In the genomic region with DNA sequence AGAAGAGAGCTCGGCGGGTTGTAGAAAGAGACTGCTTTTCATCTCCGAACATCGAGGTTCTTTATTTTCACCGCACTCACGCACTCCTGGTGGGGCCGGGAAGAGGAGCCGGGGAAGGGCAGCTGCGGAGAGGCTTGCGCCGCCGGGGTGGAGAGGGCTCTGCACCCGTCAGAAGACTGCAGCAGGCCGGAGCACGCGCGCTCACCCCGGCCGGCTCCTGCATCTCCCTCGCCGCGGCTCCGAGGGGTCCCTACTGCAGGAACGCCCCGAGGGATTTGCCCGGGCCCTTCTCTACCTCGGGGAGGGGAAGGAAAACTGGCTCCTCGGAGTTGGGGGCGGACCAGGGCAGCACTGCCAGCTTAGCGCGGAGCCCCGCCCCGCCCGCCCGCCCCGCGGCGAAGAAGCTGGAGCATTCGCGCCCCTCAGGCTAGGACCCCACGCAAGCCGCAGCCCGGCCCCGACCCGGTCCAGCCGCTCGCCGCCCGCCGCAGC, we compare ENCODE assay signal across 10 mouse cellular contexts. TPM values are rescaled to one million over a fixed set of nuclear protein-coding genes. Genes with fewer than 3 reads are reported as not detected.
A peak's percentile ranks its signal among the peaks of the same experiment; 100 is the strongest.
DNase-seq lines count a peak whose midpoint lies in the region; ATAC-seq lines count a peak whose summit lies in the region.
"Had no signal": no experiment of that assay in that cellular context is flagged by ENCODE, and none has a peak within 500 bp of the region (broad histone marks: within the 10 kb centered on the region; RNA-seq: fewer than 3 reads in every experiment).

No protein-coding gene starts in this region.

- peak overlapping the region; percentile 59; the same call in 1 of the 2 replicates for H3K9ac ChIP-seq in heart, embryonic 13.5 days
- peak overlapping the region; percentile 42 for H3K9ac ChIP-seq in embryonic facial prominence, embryonic 12.5 days
- H3K9ac ChIP-seq in midbrain, embryonic 14.5 days (replicated peaks; ENCODE audit: low read length), result peak overlapping the region; percentile 100

- no peak overlapping the region for H3K27ac ChIP-seq in heart, embryonic 13.5 days (replicated peaks)
- H3K27ac ChIP-seq in embryonic facial prominence, embryonic 12.5 days, result peak overlapping the region; percentile 25; the same call in 1 of the 2 replicates
- peak overlapping the region; percentile 100 for H3K27ac ChIP-seq in midbrain, embryonic 14.5 days (replicated peaks; ENCODE audit: low read depth, low read length)

- intact Hi-C loops in heart, postnatal 36 days (cut with DNase I), result loop anchor here (5.0 kb wide), 1 partner anchor 86 kb away; no protein-coding TSS in a partner anchor

- peaks cover 37% of the 10 kb centered on the region for H3K4me1 ChIP-seq in heart, embryonic 13.5 days
- H3K4me1 ChIP-seq in embryonic facial prominence, embryonic 12.5 days, result peaks cover 32% of the 10 kb centered on the region
- peaks cover 53% of the 10 kb centered on the region for H3K4me1 ChIP-seq in midbrain, embryonic 14.5 days (ENCODE audit: control insufficient read depth, insufficient read depth, low read length)

- no peak for DNase-seq in heart, postnatal 36 days
- peak; percentile 24 for DNase-seq in Muller cell, postnatal 12 days (ENCODE audit: inconsistent ontology term)
- DNase-seq in layer of hippocampus, adult 9-11 months, result peak; percentile 33
- peak; percentile 79 for DNase-seq in midbrain, embryonic 14.5 days
- no peak for DNase-seq in yolk sac, embryonic 10.5 days (ENCODE audit: low spot score)
- no peak for DNase-seq in ovary, adult 18-20 months (ENCODE audit: low spot score)

- WGBS in heart, embryonic 13.5 days, result under 1% methylated on average over 50 of the region's 50 CpGs
- 1% methylated on average over 50 of the region's 50 CpGs for WGBS in embryonic facial prominence, embryonic 12.5 days
- under 1% methylated on average over 38 of the region's 50 CpGs for WGBS in midbrain, embryonic 14.5 days

- peak overlapping the region; percentile 89 for H3K4me2 ChIP-seq in heart, embryonic 13.5 days
- peak overlapping the region; percentile 65 for H3K4me2 ChIP-seq in embryonic facial prominence, embryonic 12.5 days (replicated peaks)
- peak overlapping the region; percentile 85 for H3K4me2 ChIP-seq in midbrain, embryonic 14.5 days (ENCODE audit: low read length)

- no peak for ATAC-seq in heart, embryonic 13.5 days (ENCODE audit: extremely low read depth, insufficient number of reproducible peaks, low FRiP score, low TSS enrichment)
- no peak for ATAC-seq in embryonic facial prominence, embryonic 12.5 days (ENCODE audit: insufficient number of reproducible peaks, insufficient read depth, low FRiP score, low TSS enrichment)
- ATAC-seq in midbrain, embryonic 14.5 days (ENCODE audit: low FRiP score, low TSS enrichment), result peak; percentile 21

- H3K27me3 ChIP-seq in heart, embryonic 13.5 days (replicated peaks), result peaks cover 100% of the 10 kb centered on the region
- H3K27me3 ChIP-seq in embryonic facial prominence, embryonic 12.5 days, result peaks cover 83% of the 10 kb centered on the region
- H3K27me3 ChIP-seq in midbrain, embryonic 14.5 days (ENCODE audit: control insufficient read depth, insufficient read depth, low read length), result no peaks in the 10 kb centered on the region

- peak overlapping the region; percentile 58 for H3K4me3 ChIP-seq in heart, embryonic 13.5 days
- peak overlapping the region; percentile 47 for H3K4me3 ChIP-seq in embryonic facial prominence, embryonic 12.5 days
- peak overlapping the region; percentile 93 for H3K4me3 ChIP-seq in midbrain, embryonic 14.5 days (replicated peaks; ENCODE audit: low read depth, low read length)

- H3K36me3 ChIP-seq in heart, embryonic 13.5 days, result no peaks in the 10 kb centered on the region
- no peaks in the 10 kb centered on the region for H3K36me3 ChIP-seq in embryonic facial prominence, embryonic 12.5 days
- peaks cover 11% of the 10 kb centered on the region for H3K36me3 ChIP-seq in midbrain, embryonic 14.5 days (ENCODE audit: control insufficient read depth, insufficient read depth, low read length)

- H3K9me3 ChIP-seq in heart, embryonic 13.5 days, result no peaks in the 10 kb centered on the region
- H3K9me3 ChIP-seq in embryonic facial prominence, embryonic 12.5 days, result no peaks in the 10 kb centered on the region
- no peaks in the 10 kb centered on the region for H3K9me3 ChIP-seq in midbrain, embryonic 14.5 days (ENCODE audit: control insufficient read depth, low read length)

RNA-seq across cellular contexts. Expression of a gene that starts 27.2 kb away (rescaled TPM):
- polyA plus RNA-seq in heart, embryonic 13.5 days (2015; fragmentation: Nextera tagmentation; extraction: Ambion mirVana), result 31.8 and 34.0 TPM in 2 replicates
- 10 to 100 TPM; 36.8 to 37.6 TPM for total RNA-seq in heart, postnatal 36 days (2021)
- polyA plus RNA-seq in embryonic facial prominence, embryonic 12.5 days (2016; fragmentation: Nextera tagmentation; extraction: Ambion mirVana), result 71.3 and 72.6 TPM in 2 replicates
- polyA plus RNA-seq in midbrain, embryonic 14.5 days (2014; fragmentation: Nextera tagmentation; extraction: Ambion mirVana), result 44.4 and 59.1 TPM in 2 replicates

RNA-seq across cellular contexts. Expression of a gene that starts 35.2 kb away (rescaled TPM):
- 0.44 and 0.47 TPM in 2 replicates for polyA plus RNA-seq in heart, embryonic 13.5 days (2015; fragmentation: Nextera tagmentation; extraction: Ambion mirVana)
- total RNA-seq in heart, postnatal 36 days (2021), result not detected
- 0.14 TPM in 1 of 2 replicates, not detected in the other for polyA plus RNA-seq in embryonic facial prominence, embryonic 12.5 days (2016; fragmentation: Nextera tagmentation; extraction: Ambion mirVana)
- 0.18 and 0.38 TPM in 2 replicates for polyA plus RNA-seq in midbrain, embryonic 14.5 days (2014; fragmentation: Nextera tagmentation; extraction: Ambion mirVana)
- total RNA-seq: hematopoietic stem cell, adult 5-6 weeks; MEL had no signal

Comparison
In these comparisons a context has a peak if more than half of its experiments do, and no peak if none do; other contexts are left out.
1. H3K9ac ChIP-seq: peak in every context shown above with its lines; median percentile 100 in midbrain, embryonic 14.5 days; 59 in heart, embryonic 13.5 days; 42 in embryonic facial prominence, embryonic 12.5 days.
2. DNase-seq: peak in Muller cell, postnatal 12 days (single experiment), layer of hippocampus, adult 9-11 months (single experiment) and midbrain, embryonic 14.5 days (single experiment); none in heart, postnatal 36 days (0 of 2), yolk sac, embryonic 10.5 days (single experiment) and ovary, adult 18-20 months (single experiment).
3. Peak in every context shown above with its lines, with median percentiles within 50 percentile points of each other: H3K4me2 ChIP-seq and H3K4me3 ChIP-seq.